In the genomic region with DNA sequence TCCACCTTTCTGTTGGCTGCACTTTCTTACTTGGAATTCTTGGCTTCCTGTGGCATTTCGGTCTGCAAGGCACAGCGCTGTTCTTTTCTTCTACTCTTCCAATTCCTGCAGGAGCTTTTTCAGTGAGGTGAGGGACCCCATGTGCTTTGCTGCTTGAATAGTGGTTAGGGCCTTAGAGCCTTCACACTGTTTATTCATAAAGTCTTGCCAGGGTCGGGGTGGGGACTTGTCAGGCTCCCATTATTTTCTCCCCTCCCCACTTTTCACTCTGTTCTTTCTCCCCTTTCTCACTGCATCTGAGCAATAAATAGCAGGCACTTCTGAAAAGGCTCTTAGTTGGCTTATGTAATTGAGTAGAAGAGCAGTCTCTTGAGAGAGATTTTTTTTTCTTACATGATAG, we compare ENCODE assay signal across 10 mouse cellular contexts.
DNase-seq lines count a peak whose midpoint lies in the region; ATAC-seq and TF ChIP-seq lines count a peak whose summit lies in the region.
"Had no signal": no experiment of that assay in that cellular context is flagged by ENCODE, and none has a peak within 500 bp of the region (broad histone marks: within the 10 kb centered on the region; RNA-seq: fewer than 3 reads in every experiment).

No protein-coding gene starts in this region.

- no peak overlapping the region for H3K4me3 ChIP-seq in heart, embryonic 15.5 days
- H3K4me3 ChIP-seq in liver, embryonic 15.5 days (replicated peaks), result no peak overlapping the region
- H3K4me3 ChIP-seq in liver, embryonic 11.5 days (ENCODE audit: low read depth, low read length), result no peak overlapping the region
- H3K4me3 ChIP-seq in forebrain, embryonic 10.5 days, result no peak overlapping the region
- H3K4me3 ChIP-seq in forebrain, embryonic 16.5 days (replicated peaks; ENCODE audit: low read length), result no peak overlapping the region
- no peak overlapping the region for H3K4me3 ChIP-seq in thymus, adult 2 months (ENCODE audit: control insufficient read depth, insufficient read depth, low read length)
- H3K4me3 ChIP-seq: erythroblast, embryonic 14.5 days had no signal

- peaks cover 46% of the 10 kb centered on the region for H3K4me1 ChIP-seq in heart, embryonic 15.5 days (replicated peaks)
- peaks cover 62% of the 10 kb centered on the region for H3K4me1 ChIP-seq in liver, embryonic 15.5 days (replicated peaks)
- H3K4me1 ChIP-seq in liver, embryonic 11.5 days (replicated peaks; ENCODE audit: control insufficient read depth, insufficient read depth, low read length), result peaks cover 46% of the 10 kb centered on the region
- H3K4me1 ChIP-seq in forebrain, embryonic 10.5 days, result peaks cover 32% of the 10 kb centered on the region
- H3K4me1 ChIP-seq in forebrain, embryonic 16.5 days (replicated peaks; ENCODE audit: control insufficient read depth, insufficient read depth, low read length), result peaks cover 31% of the 10 kb centered on the region
- H3K4me1 ChIP-seq in thymus, adult 2 months (replicated peaks; ENCODE audit: control insufficient read depth, insufficient read depth, low read length), result peaks cover 10% of the 10 kb centered on the region

- peak overlapping the region; percentile 30 for H3K4me2 ChIP-seq in heart, embryonic 15.5 days
- no peak overlapping the region for H3K4me2 ChIP-seq in liver, embryonic 15.5 days
- H3K4me2 ChIP-seq in liver, embryonic 11.5 days, result no peak overlapping the region
- no peak overlapping the region for H3K4me2 ChIP-seq in forebrain, embryonic 16.5 days (ENCODE audit: low read length)

- no peaks in the 10 kb centered on the region for H3K9me3 ChIP-seq in heart, embryonic 15.5 days (replicated peaks)
- H3K9me3 ChIP-seq in liver, embryonic 15.5 days (replicated peaks), result no peaks in the 10 kb centered on the region
- H3K9me3 ChIP-seq in liver, embryonic 11.5 days (ENCODE audit: control insufficient read depth, low read length), result no peaks in the 10 kb centered on the region
- no peaks in the 10 kb centered on the region for H3K9me3 ChIP-seq in forebrain, embryonic 10.5 days
- no peaks in the 10 kb centered on the region for H3K9me3 ChIP-seq in forebrain, embryonic 16.5 days (ENCODE audit: control insufficient read depth, low read length)

- no peak for TF ChIP-seq CTCF in thymus, adult 2 months (IDR thresholded peaks at IDR 0.05; ENCODE audit: borderline replicate concordance, control insufficient read depth, extremely low read depth, insufficient read depth, low read length, poor library complexity)

- TF ChIP-seq POLR2A in thymus, adult 2 months (IDR thresholded peaks at IDR 0.05; ENCODE audit: control insufficient read depth, extremely low read depth, insufficient read depth, low read length, poor library complexity), result no peak

- peak overlapping the region; percentile 73 for H3K27ac ChIP-seq in heart, embryonic 15.5 days
- 0 out of 2 replicates have a peak overlapping the region, but pooled peaks have one; percentile 12 for H3K27ac ChIP-seq in liver, embryonic 15.5 days (replicated peaks)
- no peak overlapping the region for H3K27ac ChIP-seq in liver, embryonic 11.5 days (ENCODE audit: low read depth, low read length)
- 0 out of 2 replicates have a peak overlapping the region, but pooled peaks have one; percentile 35 for H3K27ac ChIP-seq in forebrain, embryonic 10.5 days
- H3K27ac ChIP-seq in forebrain, embryonic 16.5 days (ENCODE audit: low read length), result peak overlapping the region; percentile 28; the same call in 1 of the 2 replicates
- no peak overlapping the region for H3K27ac ChIP-seq in thymus, adult 2 months (ENCODE audit: control insufficient read depth, insufficient read depth, low read length)

- H3K9ac ChIP-seq in heart, embryonic 15.5 days, result no peak overlapping the region
- no peak overlapping the region for H3K9ac ChIP-seq in liver, embryonic 15.5 days
- H3K9ac ChIP-seq in liver, embryonic 11.5 days (ENCODE audit: low read depth, low read length), result no peak overlapping the region
- no peak overlapping the region for H3K9ac ChIP-seq in forebrain, embryonic 16.5 days (replicated peaks; ENCODE audit: low read depth, low read length)

- no peaks in the 10 kb centered on the region for H3K27me3 ChIP-seq in heart, embryonic 15.5 days
- H3K27me3 ChIP-seq in liver, embryonic 15.5 days, result no peaks in the 10 kb centered on the region
- H3K27me3 ChIP-seq in liver, embryonic 11.5 days (replicated peaks; ENCODE audit: control insufficient read depth, insufficient read depth, low read length), result no peaks in the 10 kb centered on the region
- H3K27me3 ChIP-seq in forebrain, embryonic 10.5 days (ENCODE audit: poor library complexity, severe bottlenecking), result no peaks in the 10 kb centered on the region
- H3K27me3 ChIP-seq in forebrain, embryonic 16.5 days (replicated peaks; ENCODE audit: control insufficient read depth, insufficient read depth, low read length), result no peaks in the 10 kb centered on the region
- H3K27me3 ChIP-seq in thymus, adult 2 months (ENCODE audit: control insufficient read depth, insufficient read depth, low read length), result no peaks in the 10 kb centered on the region

- no peak for DNase-seq in heart, adult 11 months
- no peak for DNase-seq in liver, embryonic 11.5 days (ENCODE audit: low spot score)
- no peak for DNase-seq in forebrain, embryonic 10.5 days (ENCODE audit: extremely low spot score, low spot score)
- no peak for DNase-seq in spleen, postnatal 14 days (ENCODE audit: low spot score in 2 of 2)
- no peak for DNase-seq in thymus, adult 2 months
- DNase-seq: thymus, postnatal 4 days had no signal

- H3K36me3 ChIP-seq in heart, embryonic 15.5 days, result no peaks in the 10 kb centered on the region
- no peaks in the 10 kb centered on the region for H3K36me3 ChIP-seq in liver, embryonic 15.5 days (replicated peaks)
- H3K36me3 ChIP-seq in liver, embryonic 11.5 days (ENCODE audit: control insufficient read depth, insufficient read depth, low read length), result no peaks in the 10 kb centered on the region
- no peaks in the 10 kb centered on the region for H3K36me3 ChIP-seq in forebrain, embryonic 10.5 days (replicated peaks)
- H3K36me3 ChIP-seq in forebrain, embryonic 16.5 days (ENCODE audit: control insufficient read depth, insufficient read depth), result no peaks in the 10 kb centered on the region
- no peaks in the 10 kb centered on the region for H3K36me3 ChIP-seq in thymus, adult 2 months (ENCODE audit: control insufficient read depth, insufficient read depth, low read length)

- ATAC-seq in heart, embryonic 15.5 days (replicated peaks; ENCODE audit: insufficient number of reproducible peaks, insufficient read depth, low FRiP score, low read depth), result peak; percentile 12; the same call in 1 of the 2 replicates
- no peak for ATAC-seq in liver, embryonic 15.5 days (ENCODE audit: insufficient read depth)
- ATAC-seq in liver, embryonic 11.5 days (replicated peaks; ENCODE audit: low FRiP score), result no peak
- peak; percentile 52 for ATAC-seq in forebrain, embryonic 16.5 days

- 41% methylated on average over 3 of the region's 3 CpGs for WGBS in heart, embryonic 15.5 days
- 79% methylated on average over 3 of the region's 3 CpGs for WGBS in liver, embryonic 15.5 days (ENCODE audit: insufficient replicate concordance)
- WGBS in liver, embryonic 11.5 days, result 79% methylated on average over 3 of the region's 3 CpGs
- 72% methylated on average over 3 of the region's 3 CpGs for WGBS in forebrain, embryonic 10.5 days
- 12% methylated on average over 3 of the region's 3 CpGs for WGBS in forebrain, embryonic 16.5 days
- WGBS in thymus, adult 2 months, result 88% methylated on average over 3 of the region's 3 CpGs

Comparison
In these comparisons a context has a peak if more than half of its experiments do, and no peak if none do; other contexts are left out.
1. H3K27ac ChIP-seq: peak in heart, embryonic 15.5 days (single experiment), liver, embryonic 15.5 days (single experiment), forebrain, embryonic 10.5 days (single experiment) and forebrain, embryonic 16.5 days (single experiment); none in liver, embryonic 11.5 days (single experiment) and thymus, adult 2 months (single experiment).
2. ATAC-seq: peak in heart, embryonic 15.5 days (single experiment) and forebrain, embryonic 16.5 days (single experiment); none in liver, embryonic 15.5 days (single experiment) and liver, embryonic 11.5 days (single experiment).